Mouse (Mus musculus): ENCODE results near the gene Aar2. TPM values are rescaled to one million over a fixed set of nuclear protein-coding genes. Genes with fewer than 3 reads are reported as not detected.

Gene Aar2
- polyA plus RNA-seq, 1 experiment from 2014 or later, result 32.3 TPM

DNA sequence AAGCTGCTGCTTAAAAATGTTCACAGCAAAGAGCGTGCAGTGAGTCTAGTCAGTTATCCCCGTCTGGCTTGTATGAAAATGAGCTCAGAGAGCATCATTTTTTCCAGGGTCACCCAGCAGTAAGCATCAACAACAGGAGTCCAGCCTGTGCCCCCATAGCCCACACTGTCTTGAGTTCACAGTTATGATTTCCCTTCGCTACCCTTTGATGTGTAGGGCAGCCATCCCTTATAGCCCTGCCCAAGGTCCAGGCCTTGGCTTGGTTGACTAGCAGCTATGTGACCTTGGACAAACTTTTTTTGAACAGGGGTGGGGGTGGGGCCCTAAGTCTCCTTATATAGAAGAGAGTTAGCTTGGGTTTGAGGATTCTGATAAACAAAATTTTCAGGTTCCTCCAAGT lies 21.9 kb downstream of the Aar2 start:
- no peak overlapping the region for H3K9ac ChIP-seq
- no peak overlapping the region for H3K4me3 ChIP-seq
- no peaks in the 10 kb centered on the region for H3K27me3 ChIP-seq
- no peaks in the 10 kb centered on the region for H3K4me1 ChIP-seq
- H3K9me3 ChIP-seq, result no peaks in the 10 kb centered on the region
- no peak for ATAC-seq (ENCODE audit: borderline replicate concordance, extremely low read depth, low FRiP score, low TSS enrichment)
- H3K27ac ChIP-seq, result no peak overlapping the region
- peaks cover 27% of the 10 kb centered on the region for H3K36me3 ChIP-seq
- 80% methylated on average over 3 of the region's 3 CpGs for WGBS
- no peak overlapping the region for H3K4me2 ChIP-seq

DNA sequence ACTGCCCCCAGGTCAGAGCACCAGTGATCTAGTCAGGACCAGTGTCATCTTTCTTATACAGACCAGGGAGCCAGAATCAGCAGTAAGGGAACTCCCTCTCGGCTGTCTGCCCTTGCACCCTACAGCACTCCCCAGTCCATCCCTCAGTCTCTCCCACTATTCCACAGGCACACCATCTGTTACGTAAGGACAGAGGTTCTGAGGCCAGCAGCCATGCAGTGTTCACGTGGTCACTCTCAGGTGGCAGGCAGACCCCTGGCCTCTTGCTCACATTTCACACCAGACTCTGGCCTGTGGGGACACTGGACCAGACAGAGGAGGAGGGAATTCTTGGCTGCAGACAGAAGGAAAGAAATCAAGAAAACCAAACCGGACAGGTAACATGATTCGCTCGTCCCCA lies 24.1 kb downstream of the Aar2 start:
- ATAC-seq (ENCODE audit: borderline replicate concordance, extremely low read depth, low FRiP score, low TSS enrichment), result no peak
- no peak overlapping the region for H3K4me2 ChIP-seq
- peaks cover 19% of the 10 kb centered on the region for H3K36me3 ChIP-seq
- H3K9me3 ChIP-seq, result no peaks in the 10 kb centered on the region
- WGBS, result 74% methylated on average over 6 of the region's 6 CpGs
- H3K4me1 ChIP-seq, result no peaks in the 10 kb centered on the region
- no peak overlapping the region for H3K9ac ChIP-seq
- no peaks in the 10 kb centered on the region for H3K27me3 ChIP-seq
- H3K27ac ChIP-seq, result no peak overlapping the region
- no peak overlapping the region for H3K4me3 ChIP-seq

- no peak overlapping the region for H3K4me2 ChIP-seq
- 67% methylated on average over 7 of the region's 7 CpGs for WGBS
- no peaks in the 10 kb centered on the region for H3K9me3 ChIP-seq
These were observed 29.6 kb downstream of the Aar2 start for GRCm38 (mm10) chr2:156576850-156577587.

DNA sequence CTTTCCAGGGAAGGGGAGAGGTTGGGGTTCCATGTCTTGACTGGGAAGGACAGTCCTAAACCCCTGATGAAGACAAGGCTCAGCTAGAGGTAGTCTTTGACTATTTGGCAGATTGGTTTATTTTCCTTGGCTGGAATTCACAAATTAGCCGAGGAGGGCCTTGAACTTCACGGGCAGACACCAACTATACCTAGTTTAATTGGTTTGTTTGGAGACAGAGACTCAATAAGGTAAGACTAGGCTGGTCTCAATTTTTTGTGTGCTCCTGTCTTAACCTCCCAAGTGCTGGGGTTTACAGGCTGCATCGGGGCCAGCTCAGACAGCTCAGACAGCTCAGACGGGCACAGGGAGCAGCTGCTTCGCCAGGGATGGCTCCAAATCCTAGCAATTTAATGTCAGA lies 33.1 kb downstream of the Aar2 start:
- no peaks in the 10 kb centered on the region; the same call in none of the 2 replicates for H3K27me3 ChIP-seq
- H3K36me3 ChIP-seq, result no peaks in the 10 kb centered on the region
- H3K4me1 ChIP-seq, result no peaks in the 10 kb centered on the region
- H3K9me3 ChIP-seq, result no peaks in the 10 kb centered on the region
- no peak for ATAC-seq (ENCODE audit: borderline replicate concordance, extremely low read depth, low FRiP score, low TSS enrichment)
- WGBS, result 63% methylated on average over 5 of the region's 5 CpGs
- H3K9ac ChIP-seq, result no peak overlapping the region
- no peak overlapping the region for H3K4me3 ChIP-seq
- H3K4me2 ChIP-seq, result no peak overlapping the region
- H3K27ac ChIP-seq, result no peak overlapping the region

More at GRCm38 (mm10) chr2:156576850-156577587, 29.6 kb downstream of the Aar2 start:
- H3K27me3 ChIP-seq, result no peaks in the 10 kb centered on the region
- no peaks in the 10 kb centered on the region for H3K4me1 ChIP-seq
- H3K27ac ChIP-seq, result no peak overlapping the region
- H3K9ac ChIP-seq, result no peak overlapping the region
- no peak overlapping the region for H3K4me3 ChIP-seq
- no peak for ATAC-seq (ENCODE audit: borderline replicate concordance, extremely low read depth, low FRiP score, low TSS enrichment)
- no peaks in the 10 kb centered on the region for H3K36me3 ChIP-seq

DNA sequence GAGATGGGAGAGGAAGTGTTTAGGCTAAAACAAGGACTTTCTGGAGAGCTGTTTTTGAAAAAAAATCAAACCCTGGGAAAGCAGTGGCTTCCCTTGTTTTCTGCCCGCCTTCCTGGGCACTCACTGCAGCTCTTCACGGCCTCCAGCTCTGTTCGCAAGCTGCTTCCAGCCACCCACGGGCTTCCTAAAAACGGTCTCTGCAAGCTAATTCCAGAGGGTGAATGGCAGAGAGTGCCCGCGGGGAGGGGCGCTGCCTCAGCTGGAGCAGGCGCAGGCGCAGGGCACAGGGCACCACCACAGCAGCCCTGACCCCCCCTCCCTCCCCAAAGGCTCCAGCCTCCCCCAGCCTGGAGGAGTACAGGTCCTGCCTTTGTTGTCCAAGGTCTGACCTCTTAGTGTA lies 33.9 kb downstream of the Aar2 start:
- ATAC-seq (ENCODE audit: borderline replicate concordance, extremely low read depth, low FRiP score, low TSS enrichment), result no peak
- Histone ChIP-seq H3K27me3 (no peaks in the 10 kb centered on the region; the same call in none of the 2 replicates), H3K36me3 (no peaks in the 10 kb centered on the region), H3K9ac (no peak overlapping the region), H3K4me3 (no peak overlapping the region), H3K9me3 (no peaks in the 10 kb centered on the region), H3K27ac (no peak overlapping the region), H3K4me2 (no peak overlapping the region), H3K4me1 (no peaks in the 10 kb centered on the region)
- 51% methylated on average over 10 of the region's 10 CpGs for WGBS

DNA sequence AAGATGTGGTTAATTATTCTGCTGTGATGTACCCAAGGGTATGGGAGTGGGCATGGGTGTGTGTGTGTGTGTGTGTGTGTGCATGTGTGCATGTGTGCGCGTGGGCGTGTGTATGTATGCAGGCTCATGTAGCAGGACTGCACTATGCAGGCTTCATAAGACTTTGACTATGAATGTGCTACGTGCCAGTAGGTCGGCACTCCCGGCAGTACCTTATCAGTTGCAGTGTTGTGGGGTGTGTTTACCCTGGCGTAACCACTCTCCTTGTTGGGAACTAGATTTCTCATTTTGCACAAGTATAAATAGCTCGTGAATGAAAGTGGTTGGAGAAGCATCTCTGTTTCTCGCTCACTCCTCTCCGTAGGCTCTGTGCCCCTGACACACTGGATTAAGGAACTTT lies 35.5 kb downstream of the Aar2 start:
- WGBS, result 63% methylated on average over 10 of the region's 10 CpGs
- Histone ChIP-seq H3K36me3 (no peaks in the 10 kb centered on the region), H3K4me3 (no peak overlapping the region), H3K4me2 (no peak overlapping the region), H3K9me3 (no peaks in the 10 kb centered on the region), H3K27ac (no peak overlapping the region), H3K4me1 (no peaks in the 10 kb centered on the region), H3K27me3 (no peaks in the 10 kb centered on the region; the same call in none of the 2 replicates), H3K9ac (no peak overlapping the region)
- no peak for ATAC-seq (ENCODE audit: borderline replicate concordance, extremely low read depth, low FRiP score, low TSS enrichment)

- no peak overlapping the region for H3K9ac ChIP-seq
- no peak for ATAC-seq (ENCODE audit: borderline replicate concordance, extremely low read depth, low FRiP score, low TSS enrichment)
- no peaks in the 10 kb centered on the region for H3K9me3 ChIP-seq
- no peaks in the 10 kb centered on the region; the same call in none of the 2 replicates for H3K27me3 ChIP-seq
- no peak overlapping the region for H3K27ac ChIP-seq
- H3K4me3 ChIP-seq, result no peak overlapping the region
- H3K4me1 ChIP-seq, result no peaks in the 10 kb centered on the region
- H3K36me3 ChIP-seq, result no peaks in the 10 kb centered on the region
- H3K4me2 ChIP-seq, result no peak overlapping the region
- WGBS, result 57% methylated on average over 11 of the region's 11 CpGs
These were observed 36.9 kb downstream of the Aar2 start for GRCm38 (mm10) chr2:156584154-156584796.

GRCm38 (mm10) chr2:156584797-156585471 lies 37.5 kb downstream of the Aar2 start:
- Histone ChIP-seq H3K4me2 (no peak overlapping the region), H3K9ac (no peak overlapping the region), H3K27ac (no peak overlapping the region), H3K36me3 (no peaks in the 10 kb centered on the region), H3K4me3 (no peak overlapping the region), H3K9me3 (no peaks in the 10 kb centered on the region), H3K27me3 (no peaks in the 10 kb centered on the region; the same call in none of the 2 replicates), H3K4me1 (no peaks in the 10 kb centered on the region)
- ATAC-seq (ENCODE audit: borderline replicate concordance, extremely low read depth, low FRiP score, low TSS enrichment), result no peak
- WGBS, result 43% methylated on average over 14 of the region's 14 CpGs

DNA sequence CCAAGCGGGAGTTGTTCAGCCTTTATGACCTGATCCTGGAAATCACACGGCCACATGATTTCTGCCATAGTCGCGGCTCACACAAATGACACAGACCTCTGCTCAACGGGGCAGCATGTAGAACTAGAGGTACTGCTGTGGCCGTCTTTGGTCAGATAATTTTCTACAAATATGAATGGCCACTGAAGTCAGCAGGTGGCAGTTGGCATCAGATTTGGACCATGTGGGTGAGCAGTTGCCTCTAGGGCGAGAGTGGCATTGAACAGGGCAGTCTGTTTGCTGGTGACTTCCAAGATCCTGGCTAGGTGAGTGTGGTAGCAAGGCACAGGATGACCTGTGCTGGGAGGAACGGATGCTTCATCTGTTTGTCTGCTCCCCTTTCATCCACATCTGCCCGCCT lies 42.1 kb downstream of the Aar2 start:
- WGBS, result 90% methylated on average over 9 of the region's 9 CpGs

GRCm38 (mm10) chr2:156594987-156595490 lies 47.7 kb downstream of the Aar2 start:
- no peaks in the 10 kb centered on the region for H3K27me3 ChIP-seq
- WGBS, result 58% methylated on average over 15 of the region's 15 CpGs
- no peak overlapping the region for H3K27ac ChIP-seq
- no peak overlapping the region for H3K4me2 ChIP-seq
- no peaks in the 10 kb centered on the region for H3K4me1 ChIP-seq
- no peak for ATAC-seq (ENCODE audit: borderline replicate concordance, extremely low read depth, low FRiP score, low TSS enrichment)
- no peaks in the 10 kb centered on the region for H3K9me3 ChIP-seq
- no peak overlapping the region for H3K4me3 ChIP-seq
- no peaks in the 10 kb centered on the region for H3K36me3 ChIP-seq
- no peak overlapping the region for H3K9ac ChIP-seq

More for the DNA sequence above, 42.1 kb downstream of the Aar2 start:
- H3K4me1 ChIP-seq, result no peaks in the 10 kb centered on the region
- H3K9me3 ChIP-seq, result no peaks in the 10 kb centered on the region
- no peak for ATAC-seq (ENCODE audit: borderline replicate concordance, extremely low read depth, low FRiP score, low TSS enrichment)
- no peaks in the 10 kb centered on the region; the same call in 1 of the 2 replicates for H3K27me3 ChIP-seq
- no peak overlapping the region for H3K9ac ChIP-seq
- H3K4me2 ChIP-seq, result no peak overlapping the region
- no peaks in the 10 kb centered on the region for H3K36me3 ChIP-seq
- H3K27ac ChIP-seq, result no peak overlapping the region
- no peak overlapping the region for H3K4me3 ChIP-seq

DNA sequence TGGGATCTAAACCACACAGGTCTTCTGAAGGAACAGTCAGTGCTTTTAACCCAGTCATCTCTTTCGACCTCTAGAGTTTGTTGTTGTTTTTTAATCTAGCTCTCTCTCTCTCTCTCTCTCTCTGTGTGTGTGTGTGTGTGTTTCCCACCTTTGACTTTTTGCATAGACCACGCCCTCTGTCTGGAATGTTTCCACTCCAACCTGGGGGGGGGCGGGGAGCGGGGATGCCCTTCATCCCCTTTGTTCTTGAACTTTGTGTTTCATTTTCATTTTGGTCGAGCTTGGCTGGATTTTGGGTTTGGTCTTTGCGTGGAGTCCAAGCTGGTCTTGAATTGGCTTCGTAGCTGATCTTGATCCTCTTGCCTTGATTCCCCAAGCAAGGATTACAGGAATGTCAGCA lies 55.2 kb downstream of the Aar2 start:
- no peak for ATAC-seq (ENCODE audit: borderline replicate concordance, extremely low read depth, low FRiP score, low TSS enrichment)
- no peak overlapping the region for H3K4me3 ChIP-seq
- no peaks in the 10 kb centered on the region; the same call in 1 of the 2 replicates for H3K27me3 ChIP-seq
- no peak overlapping the region for H3K9ac ChIP-seq
- H3K36me3 ChIP-seq, result no peaks in the 10 kb centered on the region
- no peaks in the 10 kb centered on the region for H3K4me1 ChIP-seq
- H3K27ac ChIP-seq, result no peak overlapping the region
- H3K9me3 ChIP-seq, result no peaks in the 10 kb centered on the region
- 73% methylated on average over 7 of the region's 7 CpGs for WGBS
- no peak overlapping the region for H3K4me2 ChIP-seq

DNA sequence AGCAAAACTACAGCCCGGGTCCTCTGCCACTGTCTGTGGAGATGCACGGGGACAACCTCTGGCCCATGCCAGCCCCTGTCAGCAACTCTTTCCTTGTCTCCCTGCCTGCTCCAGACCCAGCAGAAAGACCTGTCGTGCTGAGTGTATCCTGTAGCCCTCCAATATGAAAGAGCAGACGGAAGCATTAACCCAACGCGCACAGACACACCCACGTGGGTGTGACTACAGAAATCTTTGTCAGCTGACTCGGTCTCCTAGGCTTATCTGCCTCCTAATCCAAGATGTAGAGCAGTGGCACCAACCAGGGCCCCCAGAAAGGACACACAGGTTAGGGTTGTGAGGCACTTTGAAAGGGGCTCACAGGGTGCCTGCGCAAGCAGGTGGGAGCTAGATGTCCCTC lies 56.3 kb downstream of the Aar2 start:
- Histone ChIP-seq H3K9ac (no peak overlapping the region), H3K27ac (no peak overlapping the region), H3K4me1 (no peaks in the 10 kb centered on the region), H3K36me3 (no peaks in the 10 kb centered on the region), H3K9me3 (no peaks in the 10 kb centered on the region), H3K4me2 (no peak overlapping the region), H3K27me3 (peaks cover 6% of the 10 kb centered on the region; the same call in 1 of the 2 replicates), H3K4me3 (no peak overlapping the region)
- ATAC-seq (ENCODE audit: borderline replicate concordance, extremely low read depth, low FRiP score, low TSS enrichment), result no peak
- 76% methylated on average over 9 of the region's 9 CpGs for WGBS
